Mouse (Mus musculus) testis, adult 2 months (tissue): ENCODE measurements around the gene Chst8. TPM values are rescaled to one million over a fixed set of nuclear protein-coding genes. Genes with fewer than 3 reads are reported as not detected.

Source experiments
- H3K27ac ChIP-seq: fragments of 200-500 bp; 2 replicates; pipeline ENCODE4 v1.5.1; 2012; ENCODE audit warnings: low read depth, low read length; ENCODE audit not compliant: control insufficient read depth, insufficient read depth
- H3K27me3 ChIP-seq: fragments of 200-500 bp; 2 replicates; pipeline ENCODE4 v1.6.1; 2012; ENCODE audit warnings: mild to moderate bottlenecking, low read length, moderate library complexity; ENCODE audit not compliant: control insufficient read depth, insufficient read depth
- H3K36me3 ChIP-seq: fragments of 200-500 bp; 2 replicates; pipeline ENCODE4 v1.6.1; 2012; ENCODE audit warnings: mild to moderate bottlenecking, low read length; ENCODE audit not compliant: control insufficient read depth, insufficient read depth
- H3K4me1 ChIP-seq: fragments of 200-500 bp; 2 replicates; pipeline ENCODE4 v1.6.1; 2012; ENCODE audit warnings: low read length; ENCODE audit not compliant: control insufficient read depth, insufficient read depth
- H3K4me3 ChIP-seq: fragments of 200-500 bp; 2 replicates; pipeline ENCODE4 v1.5.1; 2012; ENCODE audit warnings: low read depth, mild to moderate bottlenecking, low read length, moderate library complexity, mixed read lengths; ENCODE audit not compliant: control insufficient read depth
- CTCF ChIP-seq: fragments of 200-500 bp; IDR thresholded peaks from 2 replicates; pipeline ENCODE4 v1.5.1; 2012; ENCODE audit warnings: low read depth, mild to moderate bottlenecking, inconsistent platforms, low read length, moderate library complexity; ENCODE audit not compliant: control insufficient read depth, insufficient read depth, insufficient replicate concordance
- POLR2A ChIP-seq: fragments of 200-500 bp; IDR thresholded peaks from 2 replicates; pipeline ENCODE4 v1.6.1; 2012; ENCODE audit warnings: low read depth, mild to moderate bottlenecking, inconsistent platforms, low read length, moderate library complexity; ENCODE audit not compliant: control insufficient read depth
- polyA plus RNA-seq: library from polyadenylated mRNA; depleted of rRNA; stranded (reverse); fragments of >200 nt; gene quantifications from 2 replicates; pipeline ENCODE4 v1.2.3, GENCODE M21; 2012

Chst8 gene
- polyA plus RNA-seq, 1 experiment, result not detected

GRCm38 (mm10) chr7:34645623-34646022 lies 166.9 kb downstream of the Chst8 start:
- Histone ChIP-seq H3K36me3 (no peaks in the 10 kb centered on the region), H3K4me3 (no peak overlapping the region), H3K4me1 (no peaks in the 10 kb centered on the region), H3K27me3 (no peaks in the 10 kb centered on the region), H3K27ac (no peak overlapping the region)
- no peak for TF ChIP-seq CTCF
- no peak for TF ChIP-seq POLR2A

- Histone ChIP-seq H3K27ac (no peak overlapping the region), H3K27me3 (no peaks in the 10 kb centered on the region), H3K4me1 (no peaks in the 10 kb centered on the region), H3K36me3 (no peaks in the 10 kb centered on the region), H3K4me3 (no peak overlapping the region)
- no peak for TF ChIP-seq CTCF
- TF ChIP-seq POLR2A, result no peak
Measured at GRCm38 (mm10) chr7:34644591-34644990, 167.9 kb downstream of the Chst8 start.

- Histone ChIP-seq H3K36me3 (no peaks in the 10 kb centered on the region), H3K27ac (no peak overlapping the region), H3K27me3 (no peaks in the 10 kb centered on the region), H3K4me3 (no peak overlapping the region), H3K4me1 (no peaks in the 10 kb centered on the region)
- no peak for TF ChIP-seq CTCF
- no peak for TF ChIP-seq POLR2A
Measured at GRCm38 (mm10) chr7:34643329-34643728, 169.2 kb downstream of the Chst8 start.

GRCm38 (mm10) chr7:34641968-34642367 lies 170.5 kb downstream of the Chst8 start:
- no peak overlapping the region for H3K4me3 ChIP-seq
- no peak overlapping the region for H3K27ac ChIP-seq
- TF ChIP-seq CTCF, result no peak
- TF ChIP-seq POLR2A, result no peak
- no peaks in the 10 kb centered on the region for H3K36me3 ChIP-seq
- H3K27me3 ChIP-seq, result no peaks in the 10 kb centered on the region
- H3K4me1 ChIP-seq, result no peaks in the 10 kb centered on the region

GRCm38 (mm10) chr7:34639798-34640197 lies 172.7 kb downstream of the Chst8 start:
- H3K27ac ChIP-seq, result no peak overlapping the region
- no peak overlapping the region for H3K4me3 ChIP-seq
- no peaks in the 10 kb centered on the region for H3K36me3 ChIP-seq
- no peaks in the 10 kb centered on the region for H3K4me1 ChIP-seq
- no peak for TF ChIP-seq CTCF
- H3K27me3 ChIP-seq, result no peaks in the 10 kb centered on the region

- Histone ChIP-seq H3K27ac (no peak overlapping the region), H3K36me3 (no peaks in the 10 kb centered on the region), H3K4me1 (no peaks in the 10 kb centered on the region), H3K27me3 (no peaks in the 10 kb centered on the region), H3K4me3 (no peak overlapping the region)
- TF ChIP-seq POLR2A, result no peak
- no peak for TF ChIP-seq CTCF
Measured at GRCm38 (mm10) chr7:34636661-34637060, 175.8 kb downstream of the Chst8 start.

GRCm38 (mm10) chr7:34632966-34633742 lies 179.4 kb downstream of the Chst8 start:
- TF ChIP-seq POLR2A (no peak), CTCF (no peak)
- no peaks in the 10 kb centered on the region for H3K27me3 ChIP-seq
- no peak overlapping the region for H3K4me3 ChIP-seq
- H3K27ac ChIP-seq, result no peak overlapping the region
- H3K36me3 ChIP-seq, result no peaks in the 10 kb centered on the region
- peaks cover 11% of the 10 kb centered on the region for H3K4me1 ChIP-seq
